Mouse (Mus musculus) activated CD4-positive, CD25-positive, alpha-beta regulatory T cell, adult 4 months (primary cell): ENCODE data around the gene Olfr345. TPM values are rescaled to one million over a fixed set of nuclear protein-coding genes. Genes with fewer than 3 reads are reported as not detected.

Source experiments
- ATAC-seq: one replicate; pipeline ENCODE4 v1.8.0; 2017
- polyA plus RNA-seq, 2 experiments: library from polyadenylated mRNA; unstranded; fragments of 100-300 nt; shearing (Covaris generic); gene quantifications; one replicate each; pipeline ENCODE4 v1.2.1; 2017

Gene Olfr345
- polyA plus RNA-seq: not detected

DNA sequence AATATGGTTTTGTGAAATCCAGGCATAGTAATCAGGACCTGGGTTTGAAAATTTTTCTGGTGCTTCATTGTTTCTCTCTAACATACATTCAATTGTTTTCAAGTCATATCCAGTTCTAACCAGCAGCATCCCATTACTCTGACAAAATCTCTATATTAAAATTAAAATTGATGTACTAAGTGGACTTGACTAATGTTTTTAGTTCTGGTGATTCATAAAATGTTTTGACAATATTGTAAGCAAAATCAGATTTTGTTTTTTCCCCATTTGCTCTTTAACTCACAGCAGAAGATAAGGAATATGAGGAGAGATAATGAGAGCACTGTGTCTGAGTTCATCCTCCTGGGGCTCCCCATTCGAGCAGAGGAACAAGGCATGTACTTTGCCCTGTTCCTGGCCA, at the start of gene Olfr345:
Gene Olfr345, plus strand, starts transcription at position 301 of the 400 bp plus-strand sequence.
- ATAC-seq: no peak

- ATAC-seq: no peak
Observed at GRCm38 (mm10) chr2:36685488-36685887, 45.6 kb downstream of the Olfr345 start, which contains the start of gene Olfr346. TSS of gene Olfr346 (plus strand) at chr2:36685788.

Other genes with a start within 250 kb of the Olfr345 start
- not detected for gene Olfr339, start 221.1 kb upstream of the Olfr345 start, polyA plus RNA-seq
- gene Olfr340, start 187.5 kb upstream of the Olfr345 start, polyA plus RNA-seq: not detected
- gene Olfr341, start 157.6 kb upstream of the Olfr345 start, polyA plus RNA-seq: under 1 TPM in 1 of 2 experiments, not detected in 1; 0.07 TPM
- not detected for gene Olfr342, start 115.0 kb upstream of the Olfr345 start, polyA plus RNA-seq
- not detected for gene Olfr344, start 73.4 kb upstream of the Olfr345 start, polyA plus RNA-seq
- gene Olfr346, start 45.7 kb downstream of the Olfr345 start, polyA plus RNA-seq: under 1 TPM in 1 of 2 experiments, not detected in 1; 0.29 TPM
- gene Olfr347, start 91.9 kb downstream of the Olfr345 start, polyA plus RNA-seq: not detected
- gene Olfr348, start 144.2 kb downstream of the Olfr345 start, polyA plus RNA-seq: not detected
- gene Olfr50, start 150.5 kb downstream of the Olfr345 start, polyA plus RNA-seq: not detected
- gene Olfr3, start 177.0 kb downstream of the Olfr345 start, polyA plus RNA-seq: not detected
- not detected for gene Olfr350, start 206.3 kb downstream of the Olfr345 start, polyA plus RNA-seq
- not detected for gene Olfr351, start 222.6 kb downstream of the Olfr345 start, polyA plus RNA-seq
- gene Olfr352, start 228.4 kb downstream of the Olfr345 start, polyA plus RNA-seq: not detected